Mouse (Mus musculus) left cerebral cortex, adult 18-20 months (tissue): Measurements from ENCODE around the gene Pgap3. TPM values are rescaled to one million over a fixed set of nuclear protein-coding genes. Genes with fewer than 3 reads are reported as not detected.

ENCODE experiments used
- DNase-seq, 2 experiments: peaks; one replicate each; pipeline ENCODE4 v3.0.0; 2021 to 2022; ENCODE audit warnings: low spot score in 2 of 2, mixed read lengths in 1 of 2
- long read RNA-seq, 2 experiments: library from polyadenylated mRNA; stranded (forward); transcript quantifications; one replicate each; pipeline ENCODE4 v2.0.0; 2021
- total RNA-seq, 2 experiments: library from RNA; stranded (reverse); gene quantifications; 2 replicates each; pipeline ENCODE4 v1.2.3; 2021

Pgap3 gene
- 10 to 100 TPM in 1 of 2 experiments, 1 to 10 TPM in 1; 9.4 to 10.3 TPM for total RNA-seq
- long read RNA-seq, experiment 1, transcript Pgap3-202 (8 exons, 2,419 nt) = major isoform, 11 of 18 reads
- long read RNA-seq, experiment 1, partial matches to known transcripts = 4 of 18 reads
- long read RNA-seq, experiment 1, other reads (novel, unspliced or antisense) = 2 of 18 reads
- long read RNA-seq, experiment 2, transcript Pgap3-202 (8 exons, 2,419 nt) = major isoform, 6 of 8 reads
- long read RNA-seq, experiment 2, partial matches to known transcripts = 0 of 8 reads
- long read RNA-seq, experiment 2, other reads (novel, unspliced or antisense) = 2 of 8 reads

GRCm38 (mm10) chr11:98400161-98400726 is at the start of gene Pgap3:
Gene Pgap3 (minus strand): TSS chr11:98400490.
- DNase-seq = peak; percentile 72 to 86

- DNase-seq = no peak
Observed at GRCm38 (mm10) chr11:98449419-98449818, 49.1 kb upstream of the Pgap3 start.

- DNase-seq = no peak
Observed at GRCm38 (mm10) chr11:98448191-98448790, 48.0 kb upstream of the Pgap3 start.

- no peak for DNase-seq
Observed at GRCm38 (mm10) chr11:98447475-98447834, 47.2 kb upstream of the Pgap3 start.

- DNase-seq = no peak
Observed at GRCm38 (mm10) chr11:98446562-98447474, 46.5 kb upstream of the Pgap3 start.

- DNase-seq = no peak
Observed at GRCm38 (mm10) chr11:98446213-98446561, 45.9 kb upstream of the Pgap3 start, which contains the start of gene Grb7. Gene Grb7 (plus strand): TSS chr11:98446394.

- no peak for DNase-seq
Observed at GRCm38 (mm10) chr11:98445679-98446078, 45.4 kb upstream of the Pgap3 start.

- no peak for DNase-seq
Observed at GRCm38 (mm10) chr11:98445238-98445637, 44.9 kb upstream of the Pgap3 start.

- no peak for DNase-seq
Observed at GRCm38 (mm10) chr11:98443688-98444087, 43.4 kb upstream of the Pgap3 start.

GRCm38 (mm10) chr11:98438331-98439158 is 38.3 kb upstream of the Pgap3 start, which contains the start of gene Mien1:
Gene Mien1 (minus strand): TSS chr11:98438991.
- DNase-seq = peak; percentile 98 to 99

GRCm38 (mm10) chr11:98437441-98437840 is 37.2 kb upstream of the Pgap3 start:
- DNase-seq = no peak

- no peak for DNase-seq
Observed at GRCm38 (mm10) chr11:98435723-98436122, 35.4 kb upstream of the Pgap3 start.

- no peak for DNase-seq
Observed at GRCm38 (mm10) chr11:98431743-98432502, 31.6 kb upstream of the Pgap3 start.

GRCm38 (mm10) chr11:98428436-98428835 is 28.1 kb upstream of the Pgap3 start:
- no peak for DNase-seq

- no peak for DNase-seq
Observed at GRCm38 (mm10) chr11:98426592-98426991, 26.3 kb upstream of the Pgap3 start.

- DNase-seq = no peak
Observed at GRCm38 (mm10) chr11:98418939-98419547, 18.8 kb upstream of the Pgap3 start.

- DNase-seq = no peak
Observed at GRCm38 (mm10) chr11:98418273-98418672, 18.0 kb upstream of the Pgap3 start.

GRCm38 (mm10) chr11:98417074-98417473 is 16.8 kb upstream of the Pgap3 start:
- no peak for DNase-seq

- DNase-seq = no peak
Observed at GRCm38 (mm10) chr11:98414162-98414561, 13.9 kb upstream of the Pgap3 start.
